Mouse (Mus musculus): Measurements from ENCODE around the gene Atg9b.

Gene Atg9b

GRCm38 (mm10) chr5:24391864-24392263 lies at the start of gene Atg9b:
TSS of gene Atg9b (minus strand) at chr5:24392143.
- no peak for DNase-seq (ENCODE audit: low spot score)

DNA sequence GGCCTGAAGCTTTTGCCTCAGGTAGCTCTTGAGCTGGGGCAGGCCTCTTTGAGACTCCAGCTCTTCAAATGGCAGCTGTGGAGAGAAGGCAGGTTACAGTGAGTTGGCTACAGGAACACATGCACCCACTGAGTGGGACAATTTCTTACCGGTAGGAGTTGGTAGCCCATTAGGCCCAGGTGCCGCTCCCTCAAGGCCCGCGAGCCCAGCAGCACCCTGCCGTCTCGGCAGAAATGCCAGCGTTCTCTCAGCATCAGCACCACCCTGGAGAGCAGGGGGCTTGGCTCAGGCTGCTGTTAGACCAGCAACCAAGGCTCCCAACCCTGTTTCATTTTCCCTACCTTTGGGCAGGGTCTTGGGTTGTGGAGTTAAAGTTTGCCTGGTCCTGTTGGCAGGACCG lies 49.2 kb upstream of the Atg9b start:
- no peak for DNase-seq (ENCODE audit: low spot score)

DNA sequence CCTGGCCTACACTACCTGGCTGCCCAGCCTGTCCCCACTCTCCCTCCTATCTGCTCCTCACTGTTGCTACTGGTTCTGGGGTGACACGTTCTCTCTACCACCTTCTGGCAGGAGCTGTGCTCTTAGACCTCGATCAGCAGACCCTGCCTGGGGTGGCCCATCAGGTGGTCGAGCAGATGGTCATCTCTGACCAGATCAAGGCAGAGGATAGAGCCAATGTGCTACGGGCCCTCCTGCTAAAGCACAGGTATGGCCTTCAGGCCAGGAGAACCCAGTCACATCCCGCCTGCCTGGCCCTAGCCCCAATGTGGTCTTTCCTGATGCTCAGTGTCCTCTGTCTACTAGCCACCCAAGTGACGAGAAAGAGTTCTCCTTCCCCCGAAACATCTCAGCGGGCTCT lies 42.0 kb upstream of the Atg9b start:
- no peak for DNase-seq (ENCODE audit: low spot score)

GRCm38 (mm10) chr5:24428596-24428995 lies 36.7 kb upstream of the Atg9b start:
- DNase-seq (ENCODE audit: low spot score), result no peak

- DNase-seq (ENCODE audit: low spot score), result no peak
Observed at GRCm38 (mm10) chr5:24427981-24428402, 36.0 kb upstream of the Atg9b start.

DNA sequence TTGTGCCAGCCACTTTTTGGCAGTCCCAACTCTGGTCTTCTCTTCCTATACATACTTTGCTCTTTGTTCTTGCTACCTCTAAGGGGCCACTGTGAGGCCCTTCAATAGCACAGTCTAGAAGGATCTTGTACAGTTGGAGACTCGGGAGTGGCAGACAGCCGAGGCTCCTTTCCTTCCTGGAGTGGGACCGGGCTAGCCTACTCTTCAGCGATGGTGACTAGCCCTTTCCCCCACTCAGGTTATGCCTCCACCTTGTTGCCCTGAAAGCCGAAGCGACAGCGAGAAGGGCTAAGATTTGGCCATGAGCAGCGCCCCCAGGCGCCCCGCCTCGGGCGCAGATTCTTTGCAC lies 35.3 kb upstream of the Atg9b start:
- no peak for DNase-seq (ENCODE audit: low spot score)

DNA sequence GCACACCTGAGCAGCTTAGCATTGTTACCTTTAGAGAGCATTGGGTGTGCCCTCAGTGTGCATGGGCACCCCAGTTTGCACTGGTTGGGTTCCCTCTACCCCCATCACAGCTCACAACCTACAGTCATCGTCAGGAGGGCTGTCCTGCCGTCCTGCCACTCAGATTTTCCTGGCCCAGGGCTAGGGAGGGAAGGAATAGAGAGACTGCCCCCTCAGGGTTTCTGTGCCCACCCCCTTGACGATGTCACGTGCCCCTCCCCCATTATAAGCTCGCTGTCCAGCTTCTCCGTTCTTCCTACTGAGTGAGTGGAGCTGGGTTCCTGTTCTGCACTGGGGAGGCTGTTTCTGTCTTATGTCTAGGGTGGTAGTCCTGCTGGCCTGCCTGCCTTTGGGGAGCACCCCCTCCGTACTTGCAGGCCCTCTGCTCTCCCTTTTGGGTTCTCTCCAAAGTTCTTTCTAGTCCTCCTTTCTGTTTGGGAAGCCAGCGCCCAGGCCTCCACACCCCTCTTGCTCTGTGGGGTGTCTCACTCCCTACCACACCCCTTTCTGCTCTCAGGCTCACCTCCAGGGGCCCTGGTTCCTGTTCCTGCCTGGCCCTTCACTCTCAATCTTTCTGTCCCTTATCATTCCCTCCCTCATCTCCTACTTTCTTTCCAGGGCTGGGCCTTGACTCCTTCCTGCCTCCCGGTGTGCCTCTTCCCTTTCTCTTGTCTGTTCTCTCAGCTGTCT lies 34.8 kb upstream of the Atg9b start:
- no peak for DNase-seq (ENCODE audit: low spot score)

- DNase-seq (ENCODE audit: low spot score), result no peak
Observed at GRCm38 (mm10) chr5:24426037-24426432, 34.1 kb upstream of the Atg9b start.

GRCm38 (mm10) chr5:24425421-24426036 lies 33.6 kb upstream of the Atg9b start:
- DNase-seq (ENCODE audit: low spot score), result no peak

- peak; percentile 90 for DNase-seq (ENCODE audit: low spot score)
Observed at GRCm38 (mm10) chr5:24424861-24425411, 33.0 kb upstream of the Atg9b start.

DNA sequence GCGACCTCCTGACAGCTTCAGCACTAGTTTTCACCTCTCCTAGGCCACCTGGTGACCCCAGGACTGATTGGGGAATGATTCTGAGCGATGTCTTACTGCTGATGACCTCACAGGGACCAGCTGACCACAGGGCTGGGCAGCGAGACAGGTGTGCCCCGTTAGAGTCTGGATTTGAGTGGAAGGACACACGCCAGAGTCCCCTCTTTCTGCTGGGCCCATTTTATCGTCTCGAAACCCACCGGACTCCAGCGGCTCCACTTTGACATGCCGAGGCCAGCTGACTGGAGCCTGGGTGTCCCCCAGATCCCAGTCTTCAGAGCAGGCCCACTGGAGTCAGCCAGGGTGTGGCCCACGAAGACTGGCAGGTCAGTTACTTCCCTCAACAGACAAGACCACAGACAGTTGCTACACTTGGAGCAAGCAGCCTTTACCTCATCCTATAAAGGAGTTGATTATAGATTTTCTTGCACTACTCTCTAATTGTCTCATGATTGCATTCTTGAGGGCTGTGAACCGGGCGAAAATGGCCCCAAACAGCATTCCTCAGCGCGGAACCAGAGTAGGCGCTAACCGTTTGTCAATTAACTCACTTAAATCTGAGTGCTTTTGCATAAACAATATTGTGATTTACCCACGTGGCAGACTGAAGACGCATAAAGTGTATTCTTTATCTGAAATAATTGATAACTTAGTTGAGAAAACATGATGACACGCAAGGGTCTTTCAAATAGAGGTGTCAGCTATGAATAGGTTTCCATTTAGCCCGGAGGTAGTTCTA lies 32.2 kb upstream of the Atg9b start:
- DNase-seq (ENCODE audit: low spot score), result no peak

DNA sequence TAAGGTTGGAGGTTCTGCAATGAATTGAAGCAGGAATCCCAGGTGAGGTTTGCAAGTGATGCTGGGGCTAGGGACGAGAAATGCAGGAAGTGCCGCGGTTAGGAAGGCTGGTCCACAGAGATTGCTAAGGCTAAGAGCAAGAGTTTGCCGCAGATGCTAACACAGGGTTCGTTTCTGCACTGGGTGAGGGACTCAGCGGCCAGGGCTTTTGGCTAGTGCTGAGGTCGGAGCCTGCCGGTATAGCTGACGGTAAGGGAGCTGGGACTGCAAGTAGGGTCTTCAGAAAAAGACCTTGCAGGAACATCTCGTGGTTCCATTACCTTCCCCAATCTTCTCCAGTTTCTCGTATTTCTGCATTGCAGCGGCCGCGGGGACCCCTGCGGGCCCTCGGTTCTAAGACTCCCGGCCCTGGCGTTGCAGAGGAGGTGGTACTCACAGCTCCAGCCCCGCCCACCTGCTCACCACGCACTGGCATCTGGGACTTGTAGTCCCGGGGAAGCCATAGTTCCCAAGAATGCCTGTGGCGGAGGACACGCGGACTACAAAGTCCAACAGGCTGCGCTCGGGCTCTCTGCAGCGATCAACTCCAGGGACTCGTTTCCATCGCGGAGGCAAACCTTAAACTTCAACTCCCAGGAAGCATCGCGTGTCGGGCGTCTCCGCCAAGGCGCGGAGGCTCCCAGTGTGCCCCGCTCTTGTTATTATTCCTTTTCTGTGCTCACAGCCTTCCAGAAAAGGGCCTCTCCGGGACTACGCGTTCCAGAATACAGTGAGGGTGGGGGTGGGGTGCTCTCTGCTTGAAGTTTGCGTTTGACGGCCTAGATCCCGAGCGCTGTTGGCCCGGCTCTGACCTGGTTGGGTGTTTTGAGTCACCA lies 31.4 kb upstream of the Atg9b start, which contains the start of the genes Cdk5 and Slc4a2:
Gene Cdk5, minus strand, starts transcription at position 402 of the 875 bp plus-strand sequence.
Gene Slc4a2, plus strand, starts transcription at position 709 of the 875 bp plus-strand sequence.
- peak; percentile 95 for DNase-seq (ENCODE audit: low spot score)

DNA sequence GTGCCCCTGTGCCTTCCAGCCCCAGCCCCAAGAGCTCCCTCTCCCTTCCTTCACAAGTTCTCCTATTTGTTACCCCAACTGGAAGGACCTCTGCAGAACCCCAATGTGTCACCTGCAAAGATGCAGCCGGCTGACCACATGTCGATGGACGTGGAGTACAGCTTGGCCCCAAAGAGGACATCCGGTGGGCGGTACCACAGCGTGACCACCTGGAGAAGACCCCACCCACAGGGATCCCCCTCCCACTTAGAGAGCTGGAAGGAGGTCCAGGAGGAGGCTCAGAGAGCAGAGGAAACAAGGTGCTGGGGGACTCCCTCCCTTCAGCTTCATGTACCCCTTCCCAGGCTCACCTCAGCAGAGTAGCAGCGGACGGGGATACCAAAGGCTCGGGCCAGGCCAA lies 28.4 kb upstream of the Atg9b start:
- no peak for DNase-seq (ENCODE audit: low spot score)

- DNase-seq (ENCODE audit: low spot score), result no peak
Observed at GRCm38 (mm10) chr5:24417587-24417986, 25.6 kb upstream of the Atg9b start.

DNA sequence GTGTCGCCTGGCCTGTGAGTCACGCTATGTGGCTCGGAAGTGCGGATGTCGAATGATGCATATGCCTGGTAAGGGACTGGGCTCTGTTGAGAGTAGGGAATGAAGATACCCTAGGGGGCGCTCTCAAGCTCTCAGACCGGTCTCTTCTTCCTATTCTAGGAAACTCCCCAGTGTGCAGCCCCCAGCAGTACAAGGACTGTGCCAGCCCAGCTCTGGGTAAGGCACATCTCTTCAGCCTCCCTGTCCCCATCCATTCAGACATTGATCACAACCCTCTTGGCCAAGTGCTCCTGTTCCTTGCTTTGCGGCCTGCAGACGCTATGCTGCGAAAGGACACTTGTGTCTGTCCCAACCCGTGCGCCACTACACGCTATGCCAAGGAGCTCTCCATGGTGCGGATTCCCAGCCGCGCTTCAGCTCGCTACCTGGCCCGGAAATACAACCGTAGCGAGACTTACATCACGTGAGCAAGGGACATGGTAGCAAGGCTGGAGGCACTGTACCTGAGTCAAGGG lies 24.3 kb upstream of the Atg9b start:
- DNase-seq (ENCODE audit: low spot score), result peak; percentile 65

DNA sequence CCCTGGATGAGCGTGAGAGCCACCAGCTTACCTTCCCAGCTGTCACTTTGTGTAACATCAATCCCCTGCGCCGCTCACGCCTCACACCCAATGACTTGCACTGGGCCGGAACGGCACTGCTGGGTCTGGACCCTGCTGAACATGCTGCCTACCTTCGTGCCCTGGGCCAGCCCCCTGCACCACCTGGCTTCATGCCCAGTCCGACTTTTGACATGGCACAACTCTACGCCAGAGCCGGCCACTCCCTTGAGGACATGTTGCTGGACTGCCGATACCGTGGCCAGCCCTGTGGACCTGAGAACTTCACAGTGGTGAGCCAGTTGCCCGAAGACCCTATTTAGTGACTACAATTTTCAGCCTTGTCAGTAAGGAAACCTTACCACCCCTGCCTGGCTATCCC lies 22.0 kb upstream of the Atg9b start:
- DNase-seq (ENCODE audit: low spot score), result no peak

DNA sequence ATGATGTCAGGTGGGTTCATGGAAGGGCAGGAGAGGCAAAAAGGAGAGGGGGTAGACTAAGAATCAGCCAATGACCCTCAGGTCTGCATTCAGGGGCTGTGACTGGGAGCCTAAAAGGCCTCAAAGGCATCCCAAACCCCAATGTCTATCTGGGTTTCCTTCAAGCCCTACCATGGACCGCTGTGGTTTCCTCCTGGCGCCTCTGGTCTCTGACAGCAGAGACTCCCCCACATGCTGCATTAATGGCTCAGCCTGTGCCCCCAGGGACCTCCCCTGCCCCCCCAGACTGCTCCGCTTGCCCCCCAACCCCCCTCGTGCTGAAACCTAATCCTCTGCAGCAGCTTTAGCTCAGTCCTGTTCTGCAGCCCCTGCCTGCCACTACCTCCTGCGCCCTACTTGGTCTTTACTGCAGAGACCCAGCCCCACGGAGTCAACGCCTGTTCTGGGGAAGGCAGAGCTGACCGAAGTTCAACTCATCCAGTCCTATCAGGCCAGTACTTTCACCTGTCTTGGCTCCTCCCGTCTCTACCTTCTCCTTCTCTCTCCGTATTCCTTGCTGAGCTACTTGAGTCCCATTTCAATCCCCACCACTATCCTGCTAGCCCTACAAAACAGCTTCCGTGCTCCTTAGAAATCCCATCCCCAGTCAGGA lies 21.2 kb upstream of the Atg9b start, which contains the start of gene Asic3:
Gene Asic3, plus strand, starts transcription at position 351 of the 652 bp plus-strand sequence.
- no peak for DNase-seq (ENCODE audit: low spot score)

- no peak for DNase-seq (ENCODE audit: low spot score)
Observed at GRCm38 (mm10) chr5:24412063-24412462, 20.1 kb upstream of the Atg9b start.

GRCm38 (mm10) chr5:24409466-24409865 lies 17.5 kb upstream of the Atg9b start:
- no peak for DNase-seq (ENCODE audit: low spot score)

DNA sequence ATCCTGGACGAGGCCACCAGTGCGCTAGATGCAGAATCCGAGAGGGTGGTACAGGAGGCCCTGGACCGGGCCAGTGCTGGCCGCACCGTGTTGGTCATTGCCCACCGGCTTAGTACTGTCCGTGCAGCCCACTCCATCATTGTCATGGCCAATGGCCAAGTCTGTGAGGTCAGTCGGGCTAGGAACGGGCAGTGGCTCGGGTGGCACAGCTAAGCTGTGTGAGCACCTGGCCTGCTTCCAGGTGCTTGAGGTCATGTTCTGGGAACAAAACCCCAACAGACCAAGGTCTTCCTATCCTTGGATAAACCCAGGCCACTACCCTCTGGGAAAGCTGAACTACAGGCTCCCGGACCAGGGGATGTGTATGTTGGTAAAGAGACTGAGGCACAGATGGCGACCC lies 16.7 kb upstream of the Atg9b start:
- DNase-seq (ENCODE audit: low spot score), result no peak

- no peak for DNase-seq (ENCODE audit: low spot score)
Observed at GRCm38 (mm10) chr5:24405389-24405876, 13.5 kb upstream of the Atg9b start.

All from ovary, postnatal 36 days (tissue).